Mouse (Mus musculus) fibroblast of lung, adult 2 months (primary cell): ENCODE measurements around the gene Dtx2.
A peak's percentile ranks its signal among the peaks of the same experiment; 100 is the strongest.

ENCODE experiments used
- DNase-seq: peaks from one replicate; pipeline ENCODE4 v3.0.0-alpha.2; 2011; ENCODE audit warnings: low read depth

Gene Dtx2

DNA sequence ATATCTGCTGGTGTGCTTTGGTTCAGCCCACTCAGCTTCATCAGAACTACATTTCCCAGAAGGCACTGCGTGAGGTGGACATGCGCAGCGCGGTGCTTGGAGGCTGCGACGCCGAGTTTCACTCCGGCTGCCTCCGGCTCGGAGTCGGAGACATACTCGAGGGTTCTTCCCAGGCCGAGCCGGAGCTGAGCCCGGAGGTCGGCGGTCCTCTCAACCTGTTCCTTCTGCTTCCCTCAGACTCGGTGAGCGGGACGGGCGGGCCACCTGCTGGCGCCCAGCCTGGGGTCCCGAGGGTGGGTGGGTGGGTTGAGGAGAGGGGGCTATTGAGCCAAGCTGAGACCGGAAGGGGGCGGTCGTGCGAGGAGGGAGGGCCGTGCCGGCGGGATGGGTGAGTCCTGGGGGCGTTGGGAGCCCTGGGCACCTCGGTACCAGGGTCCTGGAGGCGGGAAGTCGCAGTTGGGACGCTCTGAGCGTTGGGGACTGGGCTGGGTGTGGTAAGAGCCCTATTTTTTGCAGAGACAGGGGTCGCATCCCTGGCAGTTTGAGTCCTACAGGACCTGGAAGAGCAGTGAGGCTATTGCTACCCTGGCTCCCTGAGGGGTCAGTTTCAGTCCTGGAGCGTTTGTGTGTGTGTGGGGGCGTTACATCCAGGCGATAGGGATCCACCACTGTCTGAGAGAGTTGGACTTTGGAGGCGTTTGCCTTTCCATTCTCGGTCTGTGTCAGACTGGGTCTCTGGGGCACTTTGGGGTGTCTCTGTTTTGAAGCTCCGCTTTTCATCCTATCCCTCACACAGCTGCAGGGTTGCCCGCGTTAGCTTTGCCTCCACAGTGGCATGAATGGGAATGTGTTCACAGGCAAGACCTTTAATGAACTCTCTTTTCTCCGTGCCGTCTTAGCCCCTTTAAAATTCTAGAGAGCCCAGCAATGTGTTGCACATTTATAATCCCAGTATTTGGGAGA, at the start of gene Dtx2:
Gene Dtx2, plus strand, starts transcription at position 76 of the 963 bp plus-strand sequence.
- peak; percentile 83 for DNase-seq

DNA sequence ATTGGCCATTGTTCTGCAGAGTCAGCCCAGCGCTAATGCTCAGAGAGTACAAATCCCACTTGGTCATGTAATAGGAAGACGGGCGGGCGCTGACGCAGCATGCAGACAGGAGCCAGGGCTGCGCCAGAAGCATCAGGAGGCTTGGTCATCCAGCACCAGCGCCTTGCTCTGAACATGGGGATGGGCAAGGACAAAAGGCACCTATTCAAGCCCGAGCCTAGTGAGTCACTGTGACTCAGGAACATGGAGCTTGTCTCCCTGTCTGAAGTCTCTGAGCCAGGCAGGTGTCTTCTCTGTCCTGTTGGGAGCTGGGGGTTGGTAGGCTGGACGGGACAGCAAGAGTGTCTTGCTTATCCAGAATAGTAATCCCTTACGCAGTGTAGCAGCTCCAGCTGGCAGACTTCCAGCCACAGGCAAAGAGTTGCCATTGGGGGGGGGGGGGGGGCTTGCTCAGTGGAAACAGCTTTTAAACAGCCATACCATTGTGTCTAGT, 48.6 kb upstream of the Dtx2 start:
- peak; percentile 69 for DNase-seq

DNA sequence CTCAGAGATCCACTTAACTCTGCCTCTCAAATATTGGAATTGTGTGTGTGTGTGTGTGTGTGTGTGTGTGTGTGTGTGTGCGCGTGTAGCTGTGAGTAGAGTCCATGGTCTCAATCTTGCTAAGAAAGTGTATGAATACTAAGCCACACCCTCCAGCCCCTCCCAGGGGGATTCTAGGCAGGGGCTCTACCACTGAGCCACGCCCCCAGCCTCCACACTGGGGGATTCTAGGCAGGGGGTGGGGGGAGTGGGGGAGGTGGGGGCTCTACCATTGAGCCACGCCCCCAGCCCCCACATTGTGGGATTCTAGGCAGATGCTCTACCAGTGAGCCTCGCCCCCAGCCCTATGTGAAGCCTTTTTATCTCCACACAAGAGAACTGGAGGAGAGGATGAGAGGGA, 48.0 kb upstream of the Dtx2 start:
- DNase-seq = no peak

DNA sequence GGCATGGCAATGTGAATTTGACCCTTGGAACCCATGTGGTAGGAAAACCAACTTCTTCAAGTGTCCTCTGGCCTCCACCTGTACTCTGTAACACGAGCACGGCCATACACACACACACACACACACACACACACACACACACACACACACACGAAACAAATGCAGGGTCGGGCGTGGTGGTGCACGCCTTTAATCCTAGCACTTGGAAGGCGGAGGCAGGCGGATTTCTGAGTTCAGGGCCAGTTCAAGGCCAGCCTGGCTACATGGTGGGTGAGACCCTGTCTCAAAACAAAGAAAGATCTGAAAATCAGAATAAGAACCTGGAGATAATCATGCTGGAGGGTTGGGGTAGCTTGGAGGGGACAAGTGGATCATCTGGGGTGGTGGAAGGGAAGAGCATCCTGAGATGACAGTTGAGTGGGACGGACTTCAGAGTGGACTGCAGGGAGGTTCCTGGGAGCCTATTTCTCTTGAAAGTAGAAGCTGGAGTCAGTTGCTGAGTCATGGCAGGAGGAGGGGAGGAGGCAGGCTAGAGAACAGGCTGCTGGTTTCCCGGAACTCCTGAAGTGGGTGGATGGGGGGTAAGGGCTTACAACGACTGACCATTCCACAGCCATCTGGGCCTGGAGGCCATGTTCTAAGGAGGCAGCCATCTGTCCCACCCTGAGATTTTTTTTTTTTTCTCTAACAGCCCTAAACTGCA, 43.7 kb upstream of the Dtx2 start:
- DNase-seq = peak; percentile 63

DNA sequence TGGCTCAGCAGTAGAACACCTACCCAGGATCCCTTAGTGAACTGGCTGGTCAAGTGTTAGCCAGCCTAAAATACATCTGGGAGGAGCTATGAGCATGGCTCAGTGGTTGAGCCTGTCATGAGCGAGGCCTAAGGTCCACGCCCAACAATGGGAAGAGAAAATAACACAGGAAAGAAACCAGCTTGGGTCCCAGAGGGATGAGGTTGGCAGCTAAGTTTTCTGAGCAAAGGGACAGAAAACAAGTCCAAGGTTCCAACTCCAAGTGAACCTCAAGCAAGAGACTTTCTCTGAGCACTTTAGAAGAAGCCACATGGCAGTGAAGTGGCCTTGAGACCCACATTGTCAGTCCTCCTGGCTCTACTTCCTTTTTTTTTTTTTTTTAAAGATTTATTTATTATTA, 42.9 kb upstream of the Dtx2 start:
- no peak for DNase-seq

DNA sequence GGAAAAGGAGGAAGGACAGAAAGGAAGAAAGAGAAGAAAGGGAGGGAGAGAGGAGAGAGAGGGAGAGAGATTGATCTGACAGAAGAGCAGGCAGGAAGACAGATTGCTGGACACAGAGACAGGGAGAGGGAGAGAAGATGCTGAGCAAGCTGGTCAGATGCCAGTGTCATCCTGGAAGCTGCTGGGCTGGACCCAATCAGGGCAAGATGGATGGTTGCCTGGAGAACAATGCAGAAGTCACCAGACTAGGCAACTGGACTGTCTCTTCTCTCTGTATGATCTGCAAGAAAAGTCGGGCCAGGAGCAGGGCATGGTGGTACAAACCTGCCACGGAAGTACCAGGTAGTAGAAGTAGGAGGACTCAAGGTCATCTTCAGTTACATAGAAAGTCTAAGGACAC, 41.8 kb upstream of the Dtx2 start:
- no peak for DNase-seq

DNA sequence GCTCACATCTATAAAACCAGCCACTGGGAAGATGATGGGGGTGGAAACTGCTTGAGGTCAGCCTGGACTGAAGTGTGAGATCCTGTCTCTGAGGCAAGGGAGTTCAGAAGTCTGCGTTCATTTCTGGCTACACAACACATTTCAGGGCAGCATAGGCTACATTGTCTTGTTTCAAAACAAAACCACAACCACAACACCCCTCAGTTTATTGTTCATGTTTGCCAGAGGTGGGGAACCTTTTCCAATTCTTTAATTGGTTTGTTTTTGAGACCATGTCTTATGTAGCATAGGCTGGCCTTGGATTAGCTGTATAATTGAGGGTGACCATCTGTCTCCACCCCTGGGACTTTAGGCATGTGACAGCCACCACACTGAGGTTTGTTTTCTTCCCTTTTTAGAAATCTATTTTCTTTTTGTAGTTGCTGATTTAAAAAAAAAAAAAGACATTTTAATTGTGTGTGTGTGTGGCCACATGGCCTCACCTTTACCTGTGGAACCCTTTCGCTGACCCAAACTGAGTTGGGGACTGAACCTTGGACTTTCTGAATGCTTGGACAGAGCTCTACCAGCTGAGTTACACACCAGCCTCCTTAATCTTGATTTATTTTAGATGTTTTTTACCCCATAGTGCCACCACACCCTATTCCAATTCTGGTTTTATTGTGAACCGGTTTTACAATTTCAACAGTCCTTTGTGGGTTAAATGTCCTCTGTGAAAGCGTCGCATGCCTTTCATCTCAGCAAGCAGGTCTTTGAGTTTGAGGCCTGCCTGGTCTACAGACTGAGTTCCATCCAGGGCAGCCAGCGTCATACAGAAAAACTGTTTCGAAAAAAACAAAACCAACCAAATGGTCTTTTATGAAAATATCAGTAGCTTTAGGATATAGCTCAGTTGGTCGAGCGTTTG, 38.0 kb upstream of the Dtx2 start:
- DNase-seq = no peak

DNA sequence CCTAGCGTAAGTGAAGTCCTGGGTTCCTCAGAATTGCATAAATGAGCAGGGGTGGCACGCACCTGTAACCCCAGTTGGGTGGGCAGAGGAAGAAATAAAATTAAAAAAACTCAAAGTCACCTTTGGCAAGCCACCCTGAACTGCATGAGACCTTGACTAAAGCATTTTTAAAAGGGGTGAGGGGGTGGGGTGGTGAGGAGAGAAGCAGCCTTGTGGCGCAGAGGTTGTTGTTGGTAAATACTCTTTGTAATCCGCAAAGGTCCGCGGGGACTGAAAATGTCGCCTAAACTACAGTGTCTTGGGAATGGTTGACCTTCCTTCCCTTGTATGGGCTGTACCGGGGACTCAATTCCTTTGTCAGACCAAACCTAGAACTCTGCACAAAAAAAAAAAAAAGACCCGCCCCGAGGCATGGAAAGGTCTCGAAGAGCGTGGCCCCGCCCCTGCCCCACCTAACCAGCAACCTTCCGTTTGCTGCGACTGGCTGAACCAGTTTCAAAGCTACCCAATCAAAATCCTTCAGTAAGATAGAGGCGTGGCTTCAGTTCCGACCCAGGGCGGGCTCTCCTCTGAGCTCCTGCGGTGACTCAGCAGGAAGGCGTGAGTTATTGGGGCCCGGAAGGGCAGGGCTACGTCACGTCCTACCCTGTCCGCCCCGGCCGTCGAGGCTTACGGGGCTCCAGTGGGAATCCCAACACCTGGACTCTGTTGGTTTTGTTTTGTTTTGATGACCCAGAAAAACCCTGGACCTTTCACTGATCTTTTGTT, 37.2 kb upstream of the Dtx2 start:
- DNase-seq = peak; percentile 98

DNA sequence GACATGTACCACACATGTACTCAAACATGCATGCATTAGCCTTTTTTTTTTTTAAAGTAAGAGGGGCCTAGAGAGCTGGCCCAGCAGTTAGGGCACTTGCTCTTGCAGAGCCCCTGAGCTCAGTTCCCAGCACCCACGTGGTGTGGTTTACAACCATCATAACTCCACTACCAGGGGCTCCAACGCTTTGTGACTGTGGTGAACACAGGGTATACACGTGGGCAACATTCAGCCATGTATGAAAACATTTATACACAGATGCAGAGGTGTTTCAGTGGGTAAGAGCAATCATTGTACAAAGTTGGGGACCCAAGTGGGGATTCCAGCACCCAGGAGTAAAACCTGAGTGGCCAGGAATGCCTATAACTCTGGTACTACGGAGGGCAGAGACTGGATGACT, 36.2 kb upstream of the Dtx2 start:
- no peak for DNase-seq

DNA sequence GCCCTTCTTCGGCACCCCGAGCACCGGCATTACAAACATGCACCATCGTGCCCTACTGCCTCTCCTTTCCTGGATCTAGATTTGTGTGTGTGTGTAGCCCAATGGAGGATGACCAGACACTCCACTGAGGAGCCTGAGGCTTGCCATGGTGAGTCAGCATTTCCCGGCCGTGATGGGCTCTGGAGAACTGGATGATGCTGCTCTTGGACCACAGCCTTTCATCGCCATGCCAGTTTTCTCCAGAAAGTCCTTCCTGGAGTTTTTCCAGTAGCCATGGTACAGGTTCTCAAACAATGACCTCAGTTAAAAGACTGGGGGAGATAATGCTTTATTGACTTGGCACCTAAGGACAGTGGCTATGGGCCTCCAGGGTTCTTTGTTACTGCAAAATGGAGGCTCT, 34.7 kb upstream of the Dtx2 start:
- DNase-seq = no peak

DNA sequence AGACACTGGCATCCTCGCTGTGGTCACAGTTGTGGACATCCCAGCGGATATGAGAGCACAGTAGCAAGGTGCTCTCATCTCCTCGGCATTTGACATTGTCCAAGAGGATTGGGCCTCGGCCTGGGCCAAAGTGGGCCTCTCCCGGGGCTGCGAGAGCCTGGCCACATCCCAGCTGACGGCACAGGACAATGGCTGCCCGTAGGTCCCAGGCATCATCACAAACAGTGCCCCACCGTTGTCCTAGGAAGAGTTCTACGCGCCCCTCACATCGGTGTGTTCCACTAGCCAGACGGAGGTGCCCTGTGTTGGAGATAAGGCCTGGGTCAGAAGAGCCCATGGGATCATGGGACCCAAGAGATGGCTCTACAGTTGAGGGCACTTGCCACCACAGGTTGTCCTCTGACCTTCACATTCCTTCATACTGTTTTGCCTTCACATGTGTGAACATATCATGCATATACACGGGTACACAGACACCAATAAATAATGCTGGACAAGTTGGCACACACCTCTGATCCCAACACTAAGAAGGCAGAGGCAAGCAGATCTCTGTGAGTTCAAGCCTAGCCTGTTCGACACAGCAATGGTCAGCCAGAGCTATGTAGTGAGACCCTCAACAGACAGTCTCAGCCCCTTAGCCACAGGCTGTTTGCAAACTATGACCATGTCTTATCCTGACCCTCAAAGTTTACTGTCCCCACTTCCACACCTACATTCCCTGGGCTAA, 33.5 kb upstream of the Dtx2 start:
- no peak for DNase-seq

DNA sequence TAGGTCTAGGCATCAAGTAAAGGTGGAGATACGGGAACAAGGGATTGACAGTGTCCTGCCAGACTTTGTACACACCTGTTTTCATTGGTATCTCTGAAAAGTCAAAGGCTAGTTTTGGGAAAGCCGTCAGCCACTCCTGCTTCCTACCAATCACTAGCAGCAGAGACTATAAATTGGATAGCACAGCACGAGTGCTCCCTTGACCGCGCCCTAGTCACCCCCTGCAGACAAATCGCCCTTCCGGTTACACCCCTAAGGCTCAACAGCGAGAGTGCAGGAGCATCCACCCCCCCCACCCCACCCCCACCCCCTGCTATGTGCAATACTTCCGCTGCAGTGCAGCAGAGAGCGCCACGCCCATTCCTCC, 32.5 kb upstream of the Dtx2 start:
- no peak for DNase-seq

DNA sequence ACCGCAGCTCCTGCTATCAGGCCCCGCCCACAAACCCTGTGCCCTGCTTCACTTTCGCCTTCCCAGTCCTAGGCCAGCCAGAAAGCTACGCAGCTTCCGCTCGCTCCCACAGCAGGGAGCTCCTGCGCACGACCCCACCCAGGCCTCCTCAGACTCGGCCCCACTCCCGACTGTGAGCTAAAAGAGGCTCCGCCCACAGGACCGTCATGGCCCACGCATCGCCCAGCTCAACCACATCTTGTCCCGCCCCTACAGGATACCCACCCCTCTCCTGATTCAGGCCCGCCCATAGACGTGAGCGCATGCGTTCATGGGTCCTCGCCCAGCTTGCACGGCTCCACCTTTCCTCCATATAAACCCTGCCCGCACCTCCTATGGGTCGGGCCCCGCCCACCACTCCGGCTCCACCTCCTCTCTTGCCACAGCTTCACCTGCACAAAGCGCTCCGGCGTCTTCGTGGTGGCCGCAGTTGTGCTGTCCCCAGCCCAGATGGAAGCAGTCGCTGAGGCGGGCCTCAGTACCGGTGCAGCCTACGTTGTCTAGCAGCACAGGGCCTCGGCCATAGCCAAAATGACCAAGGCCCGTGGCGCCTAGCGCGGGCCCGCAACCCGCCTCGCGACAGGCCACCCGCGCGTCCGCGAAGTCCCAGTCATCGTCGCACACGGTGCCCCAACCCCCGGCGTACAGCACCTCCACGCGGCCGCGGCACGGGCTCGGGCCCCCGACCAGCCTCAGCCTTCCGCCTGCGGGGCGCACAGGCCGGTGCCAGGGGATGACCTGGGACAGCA, 31.9 kb upstream of the Dtx2 start:
- DNase-seq = peak; percentile 100

DNA sequence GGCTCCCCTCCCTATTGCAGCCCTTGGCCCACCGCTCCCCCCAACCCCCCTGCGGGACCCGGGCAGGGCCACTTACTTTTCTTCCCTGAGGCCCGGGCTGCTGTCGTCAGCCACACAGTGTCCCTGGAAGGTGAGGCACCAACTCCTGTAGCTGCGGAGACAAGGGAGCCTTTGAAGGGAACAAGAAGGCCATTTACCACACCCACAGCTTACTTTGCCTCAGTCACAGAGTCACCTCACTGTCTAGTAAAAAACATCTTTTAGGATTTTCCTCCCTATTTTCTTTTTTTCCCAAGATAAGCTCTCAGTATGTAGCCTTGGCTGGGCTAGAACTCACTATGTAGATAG, 31.3 kb upstream of the Dtx2 start:
- no peak for DNase-seq

DNA sequence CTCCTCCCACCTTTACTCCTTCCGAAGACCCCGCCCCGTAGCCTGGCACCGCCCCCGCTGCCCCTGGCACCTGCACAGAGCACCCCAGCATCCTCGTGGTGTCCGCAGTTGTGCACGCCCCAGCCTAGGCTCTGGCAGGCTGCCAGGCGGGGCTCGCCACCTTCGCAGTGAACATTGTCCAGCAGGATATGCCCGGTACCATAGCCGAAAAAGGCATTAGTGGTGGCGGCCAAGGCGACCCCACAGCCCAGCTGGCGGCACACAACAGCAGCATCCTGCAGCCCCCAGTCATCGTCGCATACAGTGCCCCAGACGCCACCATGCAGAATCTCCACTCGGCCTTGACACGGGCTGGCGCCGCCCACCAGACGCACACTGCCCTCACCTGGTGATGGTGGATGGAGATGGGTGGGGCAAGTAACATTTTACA, 29.1 kb upstream of the Dtx2 start:
- DNase-seq = no peak

DNA sequence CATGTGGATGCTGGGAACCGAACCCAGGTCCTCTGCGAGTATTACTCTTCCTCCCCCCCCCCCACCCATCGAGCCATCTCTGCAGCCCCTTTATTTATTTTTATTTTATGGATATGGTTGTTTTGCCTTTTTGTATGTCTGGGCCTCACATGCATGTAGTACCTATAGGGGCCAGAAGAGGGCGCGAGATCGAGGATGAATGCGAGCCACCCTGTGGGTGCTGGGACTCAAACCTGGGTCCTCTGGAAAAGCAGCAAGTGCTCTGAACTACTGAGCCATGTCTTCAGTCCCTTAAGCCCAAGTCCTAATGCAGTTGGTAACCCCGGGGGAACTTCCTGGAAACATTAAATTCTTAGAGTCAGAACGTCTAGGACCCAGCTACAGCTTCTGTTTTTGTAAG, 27.7 kb upstream of the Dtx2 start:
- no peak for DNase-seq

DNA sequence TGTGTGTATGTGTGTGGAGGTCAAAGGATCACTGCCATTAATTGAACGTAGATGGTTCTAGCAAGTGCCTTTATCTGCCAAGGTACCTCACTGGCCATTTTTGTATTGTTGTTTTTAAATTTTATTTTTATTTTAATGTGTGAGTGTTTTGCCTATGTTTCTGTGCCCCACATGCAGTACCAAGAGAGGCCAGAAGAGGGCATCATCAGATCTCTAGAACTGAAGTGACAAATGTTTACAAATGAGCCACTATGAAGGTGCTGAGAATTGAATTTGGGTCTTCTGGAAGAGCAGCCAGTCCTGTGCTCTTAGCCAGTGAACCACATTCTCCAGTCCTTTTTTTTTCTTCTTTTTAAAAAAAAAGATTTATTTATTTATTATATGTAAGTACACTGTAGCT, 25.8 kb upstream of the Dtx2 start:
- DNase-seq = no peak

DNA sequence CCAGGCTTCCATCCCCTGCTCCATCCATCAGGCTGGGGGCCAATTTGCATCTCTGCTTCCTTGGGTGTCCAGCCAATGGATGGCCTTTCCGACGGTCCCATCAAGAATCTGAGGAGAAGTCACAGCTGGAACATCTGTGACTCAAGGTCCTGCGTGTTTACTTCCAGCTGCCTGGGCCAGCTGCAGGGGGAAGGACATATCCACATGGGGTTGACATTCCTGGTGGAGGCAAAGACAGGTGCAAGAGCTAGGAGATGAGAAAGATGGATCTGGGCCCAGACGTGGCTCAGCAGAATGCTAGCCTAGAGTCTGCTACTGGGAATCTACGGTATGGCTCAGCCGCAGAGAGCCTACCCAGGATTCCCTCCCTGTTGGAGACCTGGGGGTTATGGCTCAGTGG, 24.4 kb upstream of the Dtx2 start:
- no peak for DNase-seq

DNA sequence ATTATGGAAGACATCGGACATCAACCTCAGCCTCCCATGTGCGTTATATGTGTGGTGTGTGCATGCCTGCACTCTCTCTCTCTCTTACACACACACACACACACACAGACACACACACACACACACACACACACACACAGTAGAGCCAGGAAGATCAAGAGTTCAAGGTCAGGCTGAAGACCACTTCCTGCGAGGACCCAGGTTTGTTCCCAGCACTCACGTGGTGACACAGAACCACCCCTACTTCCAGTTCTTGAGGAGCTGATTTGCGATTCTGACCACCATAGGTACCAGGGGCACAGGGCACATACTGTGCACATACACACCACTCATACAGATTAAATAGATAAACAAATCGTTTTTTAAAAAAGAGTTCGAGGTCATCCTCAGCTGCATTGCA, 22.7 kb upstream of the Dtx2 start:
- DNase-seq = no peak

DNA sequence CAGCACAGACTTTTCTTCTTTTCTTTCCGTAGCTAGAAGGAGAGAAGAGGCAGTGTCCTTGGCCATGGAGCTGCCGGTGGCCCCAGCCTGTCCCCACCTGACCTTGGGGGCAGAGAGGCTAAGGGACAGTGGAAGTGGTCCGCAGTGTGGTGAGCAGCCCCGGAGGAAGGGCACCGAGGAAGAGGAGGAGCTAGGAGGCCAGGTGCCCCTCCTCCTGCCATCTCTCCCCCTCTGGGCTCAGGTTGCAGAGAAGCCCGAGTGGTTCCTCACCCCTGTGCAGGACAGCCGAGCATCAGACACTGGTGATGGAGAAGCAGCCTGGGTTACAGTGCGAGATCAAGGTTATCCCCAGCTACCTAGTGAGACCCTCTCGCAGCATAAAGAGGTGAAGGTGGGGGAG, 20.2 kb upstream of the Dtx2 start, which contains the start of gene Ssc4d:
Gene Ssc4d, minus strand, starts transcription at position 167 of the 400 bp plus-strand sequence.
- no peak for DNase-seq
